Mouse (Mus musculus): ENCODE results near the gene Wdfy3. TPM values are rescaled to one million over a fixed set of nuclear protein-coding genes. Genes with fewer than 3 reads are reported as not detected.
"Not testable (repeated sequence)": the region's sequence is repeated elsewhere in the genome, so short reads cannot be mapped to it uniquely, and the experiment has no call there.

The Wdfy3 gene
- total and polyA plus RNA-seq, 2 experiments from 2014 or later: 5.2 to 25.8 TPM

DNA sequence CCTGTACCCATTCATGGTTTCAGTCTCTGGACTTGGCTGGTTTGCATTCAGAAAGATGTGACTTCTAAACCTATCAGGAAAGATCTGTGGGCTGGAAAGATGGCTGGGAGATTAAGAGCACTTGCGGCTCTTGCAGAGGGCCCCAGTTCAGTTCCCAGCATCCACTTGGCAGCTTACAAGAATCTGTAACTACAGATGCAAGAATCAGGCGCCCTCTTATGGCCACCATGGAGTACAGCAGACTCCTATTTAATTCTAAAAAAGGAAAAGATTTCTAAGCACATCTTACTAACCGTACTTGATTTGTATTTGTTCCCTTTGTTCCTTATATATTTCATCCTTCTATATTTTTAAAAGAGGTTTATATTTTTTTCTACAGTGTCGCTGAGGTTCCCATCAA is 137.7 kb downstream of the Wdfy3 start:
- WGBS: 72% methylated on average over 4 of the region's 4 CpGs
- H3K27ac ChIP-seq (ENCODE audit: low read depth): no peak overlapping the region
- H3K9me3 ChIP-seq (replicated peaks; ENCODE audit: control insufficient read depth, low read length): no peaks in the 10 kb centered on the region
- peaks cover 44% of the 10 kb centered on the region for H3K36me3 ChIP-seq (replicated peaks; ENCODE audit: control insufficient read depth, insufficient read depth, low read length)
- no peak overlapping the region for H3K9ac ChIP-seq (replicated peaks; ENCODE audit: low read depth, low read length)
- no peak overlapping the region for H3K4me3 ChIP-seq (ENCODE audit: low read depth, low read length)
- no peaks in the 10 kb centered on the region for H3K27me3 ChIP-seq (ENCODE audit: control insufficient read depth, insufficient read depth, low read length)
- no peak for TF ChIP-seq EP300 (IDR thresholded peaks at IDR 0.05; ENCODE audit: low read depth)
- TF ChIP-seq CTCF (IDR thresholded peaks at IDR 0.05; ENCODE audit: low read depth): peak; percentile 29
- no peaks in the 10 kb centered on the region for H3K4me1 ChIP-seq (ENCODE audit: control insufficient read depth, insufficient read depth)
- ATAC-seq (ENCODE audit: insufficient read depth, low read depth) (no peak), DNase-seq (ENCODE audit: low spot score) (no peak)
- no peak overlapping the region for H3K4me2 ChIP-seq (ENCODE audit: low read depth, low read length)

DNA sequence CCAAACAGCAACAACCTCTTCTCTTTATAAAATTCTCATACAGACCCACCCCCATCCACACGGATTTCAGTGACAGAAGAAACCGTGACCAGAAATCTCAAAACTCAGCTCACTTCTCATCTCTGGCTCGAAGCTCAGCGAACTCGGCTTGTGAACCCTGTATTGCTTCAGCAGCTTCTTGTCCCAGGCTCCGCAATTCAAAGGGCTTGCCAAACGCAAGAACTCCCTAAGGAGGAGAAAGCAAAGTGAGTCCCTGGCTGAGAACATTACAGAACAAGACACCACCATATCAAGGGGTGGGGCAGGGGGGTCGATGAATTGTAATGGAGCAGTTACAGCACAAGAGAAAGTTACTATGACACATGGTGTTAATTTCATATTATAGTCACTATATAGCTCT is 143.4 kb downstream of the Wdfy3 start:
- no peaks in the 10 kb centered on the region for H3K4me1 ChIP-seq (ENCODE audit: control insufficient read depth, insufficient read depth)
- H3K36me3 ChIP-seq (replicated peaks; ENCODE audit: control insufficient read depth, insufficient read depth, low read length): peaks cover 76% of the 10 kb centered on the region
- no peak for ATAC-seq (ENCODE audit: insufficient read depth, low read depth)
- no peaks in the 10 kb centered on the region for H3K27me3 ChIP-seq (ENCODE audit: control insufficient read depth, insufficient read depth, low read length)
- H3K4me2 ChIP-seq (ENCODE audit: low read depth, low read length): no peak overlapping the region
- no peak overlapping the region for H3K27ac ChIP-seq (ENCODE audit: low read depth)
- H3K9ac ChIP-seq (replicated peaks; ENCODE audit: low read depth, low read length): no peak overlapping the region
- no peak for TF ChIP-seq CTCF (IDR thresholded peaks at IDR 0.05; ENCODE audit: low read depth)
- TF ChIP-seq EP300 (IDR thresholded peaks at IDR 0.05; ENCODE audit: low read depth): no peak
- DNase-seq (ENCODE audit: low spot score): no peak
- WGBS: 87% methylated on average over 8 of the region's 8 CpGs
- H3K4me3 ChIP-seq (ENCODE audit: low read depth, low read length): no peak overlapping the region
- no peaks in the 10 kb centered on the region for H3K9me3 ChIP-seq (replicated peaks; ENCODE audit: control insufficient read depth, low read length)

DNA sequence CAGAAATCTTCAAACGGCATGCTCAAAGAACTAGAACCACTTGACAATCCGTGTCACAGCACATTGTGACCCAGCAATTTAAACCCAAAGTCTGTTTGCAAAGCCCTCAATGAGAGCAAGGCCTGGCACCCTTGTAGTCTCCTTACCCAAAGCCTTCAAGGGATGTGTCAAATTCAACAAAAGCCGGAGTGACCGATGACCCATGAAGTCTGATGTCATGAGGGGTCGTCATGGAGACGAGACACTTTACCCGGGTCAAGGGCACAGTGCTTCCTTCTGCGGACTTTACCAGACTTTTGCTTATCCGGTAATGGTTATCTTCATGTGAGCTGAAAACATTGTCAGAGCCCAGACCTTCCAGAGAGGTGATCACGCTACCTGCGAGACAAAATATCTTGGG is 146.0 kb downstream of the Wdfy3 start:
- H3K4me1 ChIP-seq (ENCODE audit: control insufficient read depth, insufficient read depth): no peaks in the 10 kb centered on the region
- DNase-seq (ENCODE audit: low spot score) (no peak), ATAC-seq (ENCODE audit: insufficient read depth, low read depth) (no peak)
- 85% methylated on average over 11 of the region's 11 CpGs for WGBS
- no peak overlapping the region for H3K27ac ChIP-seq (ENCODE audit: low read depth)
- H3K9me3 ChIP-seq (replicated peaks; ENCODE audit: control insufficient read depth, low read length): no peaks in the 10 kb centered on the region
- H3K4me2 ChIP-seq (ENCODE audit: low read depth, low read length): no peak overlapping the region
- TF ChIP-seq EP300 (IDR thresholded peaks at IDR 0.05; ENCODE audit: low read depth): no peak
- no peak for TF ChIP-seq CTCF (IDR thresholded peaks at IDR 0.05; ENCODE audit: low read depth)
- no peak overlapping the region for H3K4me3 ChIP-seq (ENCODE audit: low read depth, low read length)
- H3K9ac ChIP-seq (replicated peaks; ENCODE audit: low read depth, low read length): no peak overlapping the region
- H3K27me3 ChIP-seq (ENCODE audit: control insufficient read depth, insufficient read depth, low read length): no peaks in the 10 kb centered on the region
- peaks cover 81% of the 10 kb centered on the region for H3K36me3 ChIP-seq (replicated peaks; ENCODE audit: control insufficient read depth, insufficient read depth, low read length)

DNA sequence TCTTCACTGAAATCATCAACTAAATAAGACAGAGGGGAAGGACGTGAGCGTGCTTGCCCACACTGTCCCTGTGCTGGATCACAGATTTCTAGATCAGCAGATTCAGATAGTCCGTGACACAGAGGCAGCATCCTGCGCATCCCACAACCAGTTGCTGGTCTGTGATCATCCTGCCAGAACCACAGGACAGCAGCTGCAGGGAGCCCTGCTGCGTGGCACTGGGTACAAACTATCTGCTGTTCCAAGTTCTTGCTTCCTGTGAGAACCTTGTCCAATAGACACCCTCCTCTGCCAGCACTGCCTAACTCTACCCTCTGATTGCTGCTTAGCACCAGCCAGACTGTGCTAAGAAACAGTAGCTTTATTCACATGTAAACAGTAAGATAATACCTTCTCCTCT is 150.2 kb downstream of the Wdfy3 start:
- Histone ChIP-seq H3K4me3 (ENCODE audit: low read depth, low read length) (no peak overlapping the region), H3K36me3 (replicated peaks; ENCODE audit: control insufficient read depth, insufficient read depth, low read length) (peaks cover 86% of the 10 kb centered on the region), H3K9me3 (replicated peaks; ENCODE audit: control insufficient read depth, low read length) (no peaks in the 10 kb centered on the region), H3K4me1 (ENCODE audit: control insufficient read depth, insufficient read depth) (no peaks in the 10 kb centered on the region), H3K27me3 (ENCODE audit: control insufficient read depth, insufficient read depth, low read length) (no peaks in the 10 kb centered on the region), H3K9ac (replicated peaks; ENCODE audit: low read depth, low read length) (no peak overlapping the region), H3K4me2 (ENCODE audit: low read depth, low read length) (no peak overlapping the region), H3K27ac (ENCODE audit: low read depth) (no peak overlapping the region)
- ATAC-seq (ENCODE audit: insufficient read depth, low read depth) (no peak), DNase-seq (ENCODE audit: low spot score) (no peak)
- TF ChIP-seq EP300 (IDR thresholded peaks at IDR 0.05; ENCODE audit: low read depth) (no peak), CTCF (IDR thresholded peaks at IDR 0.05; ENCODE audit: low read depth) (no peak)
- WGBS: 89% methylated on average over 5 of the region's 5 CpGs

DNA sequence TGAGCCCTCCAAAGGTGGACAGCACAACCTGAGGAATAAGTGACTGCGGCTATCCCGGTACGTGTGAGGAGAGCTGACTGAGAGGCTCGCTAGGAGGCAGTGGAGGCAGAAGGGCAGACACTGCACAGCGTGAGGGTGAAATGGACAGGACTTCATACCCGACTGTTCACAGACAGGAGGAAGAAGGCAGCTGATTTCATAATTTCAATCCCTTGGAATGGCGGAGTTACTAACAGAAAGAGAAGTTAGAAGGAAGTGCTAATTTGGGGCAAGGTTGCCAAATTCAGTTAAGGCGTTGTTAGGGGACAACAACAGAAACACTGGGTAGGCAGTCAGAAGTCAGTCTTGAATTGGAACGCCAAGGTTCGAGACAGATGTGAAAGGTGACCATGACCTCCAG is 160.3 kb downstream of the Wdfy3 start:
- no peaks in the 10 kb centered on the region for H3K27me3 ChIP-seq (ENCODE audit: control insufficient read depth, insufficient read depth, low read length)
- DNase-seq (ENCODE audit: low spot score): no peak
- WGBS: 91% methylated on average over 10 of the region's 10 CpGs

DNA sequence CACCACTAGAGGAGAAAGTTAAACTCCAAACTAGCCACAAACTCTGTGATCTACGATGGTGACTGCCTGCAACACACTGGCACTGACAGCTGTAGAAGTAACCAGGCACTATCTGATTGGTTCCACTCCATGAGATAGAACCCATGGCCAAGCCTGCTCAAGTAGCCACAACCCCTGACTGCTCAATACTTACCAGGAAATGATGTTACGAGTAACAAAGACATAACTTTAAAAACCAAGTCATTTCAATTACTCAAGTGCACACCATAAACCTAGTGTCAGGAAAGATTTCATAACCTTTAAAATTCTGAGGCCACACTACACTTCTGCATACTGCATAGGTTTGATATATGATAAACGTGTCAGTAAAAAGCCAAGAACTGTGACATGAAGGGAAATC is 164.1 kb downstream of the Wdfy3 start:
- ATAC-seq (ENCODE audit: insufficient read depth, low read depth) (no peak), DNase-seq (ENCODE audit: low spot score) (no peak)
- Histone ChIP-seq H3K4me2 (ENCODE audit: low read depth, low read length) (no peak overlapping the region), H3K27ac (ENCODE audit: low read depth) (no peak overlapping the region), H3K27me3 (ENCODE audit: control insufficient read depth, insufficient read depth, low read length) (no peaks in the 10 kb centered on the region), H3K4me3 (ENCODE audit: low read depth, low read length) (no peak overlapping the region), H3K36me3 (replicated peaks; ENCODE audit: control insufficient read depth, insufficient read depth, low read length) (peaks cover 88% of the 10 kb centered on the region), H3K4me1 (ENCODE audit: control insufficient read depth, insufficient read depth) (no peaks in the 10 kb centered on the region), H3K9ac (replicated peaks; ENCODE audit: low read depth, low read length) (no peak overlapping the region), H3K9me3 (replicated peaks; ENCODE audit: control insufficient read depth, low read length) (no peaks in the 10 kb centered on the region)
- WGBS: 94% methylated on average over 3 of the region's 3 CpGs
- TF ChIP-seq EP300 (IDR thresholded peaks at IDR 0.05; ENCODE audit: low read depth): no peak
- TF ChIP-seq CTCF (IDR thresholded peaks at IDR 0.05; ENCODE audit: low read depth): no peak

More for the DNA sequence above, 160.3 kb downstream of the Wdfy3 start:
- Histone ChIP-seq H3K9ac (replicated peaks; ENCODE audit: low read depth, low read length) (no peak overlapping the region), H3K9me3 (replicated peaks; ENCODE audit: control insufficient read depth, low read length) (no peaks in the 10 kb centered on the region), H3K4me1 (ENCODE audit: control insufficient read depth, insufficient read depth) (no peaks in the 10 kb centered on the region), H3K36me3 (replicated peaks; ENCODE audit: control insufficient read depth, insufficient read depth, low read length) (peaks cover 88% of the 10 kb centered on the region), H3K27ac (ENCODE audit: low read depth) (no peak overlapping the region), H3K4me3 (ENCODE audit: low read depth, low read length) (no peak overlapping the region), H3K4me2 (ENCODE audit: low read depth, low read length) (no peak overlapping the region)
- ATAC-seq (ENCODE audit: insufficient read depth, low read depth): no peak
- no peak for TF ChIP-seq CTCF (IDR thresholded peaks at IDR 0.05; ENCODE audit: low read depth)
- no peak for TF ChIP-seq EP300 (IDR thresholded peaks at IDR 0.05; ENCODE audit: low read depth)

DNA sequence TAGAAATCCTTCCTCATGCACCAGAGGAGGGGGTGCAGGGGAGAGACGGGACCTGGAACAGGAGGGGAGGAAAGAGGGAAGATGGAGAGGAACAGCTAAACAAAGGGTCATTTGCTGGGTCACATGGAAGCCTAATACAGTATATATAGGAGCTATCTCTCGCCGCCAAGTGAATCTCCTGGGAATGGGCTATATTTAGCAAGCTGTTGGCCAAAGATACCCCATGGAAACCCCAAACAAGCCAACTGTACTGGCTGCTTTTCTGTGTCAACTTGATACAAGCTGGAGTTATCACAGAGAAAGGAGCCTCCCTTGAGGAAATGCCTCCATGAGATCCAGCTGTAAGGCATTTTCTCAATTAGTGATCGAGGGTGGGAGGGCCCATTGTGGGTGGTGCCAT is 164.9 kb downstream of the Wdfy3 start:
- not testable (repeated sequence) for H3K27ac ChIP-seq (ENCODE audit: low read depth); H3K4me2 ChIP-seq (ENCODE audit: low read depth, low read length); ATAC-seq (ENCODE audit: insufficient read depth, low read depth); H3K9me3 ChIP-seq (replicated peaks; ENCODE audit: control insufficient read depth, low read length); H3K27me3 ChIP-seq (ENCODE audit: control insufficient read depth, insufficient read depth, low read length); H3K4me1 ChIP-seq (ENCODE audit: control insufficient read depth, insufficient read depth); H3K4me3 ChIP-seq (ENCODE audit: low read depth, low read length); DNase-seq (ENCODE audit: low spot score); H3K9ac ChIP-seq (replicated peaks; ENCODE audit: low read depth, low read length)
- peaks cover 89% of the 10 kb centered on the region for H3K36me3 ChIP-seq (replicated peaks; ENCODE audit: control insufficient read depth, insufficient read depth, low read length)
- 37% methylated on average over 4 of the region's 4 CpGs for WGBS

All from heart, postnatal 0 days (tissue).